8 mouse cellular contexts compared by ENCODE assay signal in the genomic region with DNA sequence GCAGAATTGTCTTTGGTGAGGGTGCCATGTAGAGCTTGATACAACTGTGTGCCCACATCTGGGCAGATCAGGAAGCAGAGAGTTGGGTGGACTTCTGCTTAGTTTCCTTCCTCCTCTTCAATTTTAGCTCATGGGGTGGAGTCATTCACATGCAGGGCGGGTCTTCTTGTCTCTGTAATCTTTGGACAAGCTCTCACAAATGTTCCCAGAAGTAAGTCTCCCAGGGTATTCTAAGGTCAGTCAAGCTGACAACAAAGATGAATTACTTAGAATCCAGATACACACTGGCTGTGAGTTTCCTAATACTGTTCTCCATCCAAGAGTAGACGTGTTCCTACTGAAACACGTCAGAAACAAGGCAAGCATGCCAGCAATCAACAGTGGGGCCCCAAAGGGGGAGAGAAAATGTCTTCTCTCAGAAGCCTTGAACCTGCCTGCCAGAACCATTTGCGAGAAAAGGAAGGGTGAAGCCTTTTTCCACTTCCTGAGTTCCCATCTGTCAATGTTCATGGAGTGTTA. TPM values are rescaled to one million over a fixed set of nuclear protein-coding genes. Genes with fewer than 3 reads are reported as not detected.
DNase-seq lines count a peak whose midpoint lies in the region.
"Had no signal": no experiment of that assay in that cellular context is flagged by ENCODE, and none has a peak within 500 bp of the region (broad histone marks: within the 10 kb centered on the region; RNA-seq: fewer than 3 reads in every experiment).

No protein-coding gene starts in this region.

- H3K36me3 ChIP-seq in forebrain, embryonic 10.5 days (replicated peaks): no peaks in the 10 kb centered on the region
- H3K36me3 ChIP-seq: limb, embryonic 12.5 days had no signal

- no peaks in the 10 kb centered on the region for H3K9me3 ChIP-seq in forebrain, embryonic 10.5 days
- H3K9me3 ChIP-seq: limb, embryonic 12.5 days had no signal

- 85% methylated on average over 4 of the region's 4 CpGs for WGBS in forebrain, embryonic 10.5 days

- H3K4me3 ChIP-seq in forebrain, embryonic 10.5 days: no peak overlapping the region
- H3K4me3 ChIP-seq: limb, embryonic 12.5 days had no signal

- no peaks in the 10 kb centered on the region for H3K4me1 ChIP-seq in forebrain, embryonic 10.5 days
- H3K4me1 ChIP-seq: limb, embryonic 12.5 days had no signal

- H3K27me3 ChIP-seq in forebrain, embryonic 10.5 days (ENCODE audit: poor library complexity, severe bottlenecking): no peaks in the 10 kb centered on the region
- H3K27me3 ChIP-seq: limb, embryonic 12.5 days had no signal

- intact Hi-C loops in left cerebral cortex, postnatal 10 days (cut with DNase I): loop anchor here (5.0 kb wide), 1 partner anchor 349 kb away; no protein-coding TSS in a partner anchor

- DNase-seq in adrenal gland, postnatal 14 days: peak; percentile 43
- DNase-seq in fibroblast of lung, adult 2 months (ENCODE audit: low read depth): peak; percentile 83
- peak; percentile 46 for DNase-seq in kidney, postnatal 14 days
- peak; percentile 6 to 13 for DNase-seq in monocyte, adult 2 months (ENCODE audit: low read depth in 1 of 2, low spot score in 2 of 2)
- no peak for DNase-seq in forebrain, embryonic 10.5 days (ENCODE audit: extremely low spot score, low spot score)
- DNase-seq in frontal cortex, postnatal 10 days (ENCODE audit: low spot score in 2 of 2): no peak
- DNase-seq in left cerebral cortex, postnatal 10 days (ENCODE audit: extremely low spot score in 1 of 2, low spot score in 2 of 2): no peak

- no peak overlapping the region for H3K27ac ChIP-seq in forebrain, embryonic 10.5 days
- H3K27ac ChIP-seq: limb, embryonic 12.5 days had no signal

RNA-seq across cellular contexts. Expression of a gene that starts 11.2 kb away (rescaled TPM):
- 7.4 and 15.6 TPM in 2 replicates for total RNA-seq in adrenal gland, postnatal 14 days (2021)
- polyA plus RNA-seq in forebrain, embryonic 10.5 days (2016; fragmentation: Nextera tagmentation; extraction: Ambion mirVana): 0.20 and 0.67 TPM in 2 replicates
- total RNA-seq in left cerebral cortex, postnatal 10 days (2021): under 1 TPM; 0.13 to 0.22 TPM

RNA-seq across cellular contexts. Expression of a gene that starts 57.8 kb away (rescaled TPM):
- total RNA-seq in adrenal gland, postnatal 14 days (2021): 33.2 and 40.4 TPM in 2 replicates
- polyA plus RNA-seq in forebrain, embryonic 10.5 days (2016; fragmentation: Nextera tagmentation; extraction: Ambion mirVana): 20.7 and 21.6 TPM in 2 replicates
- 10 to 100 TPM; 47.6 to 52.3 TPM for total RNA-seq in left cerebral cortex, postnatal 10 days (2021)

Comparison
In these comparisons a context has a peak if more than half of its experiments do, and no peak if none do; other contexts are left out.
1. DNase-seq: peak in adrenal gland, postnatal 14 days (single experiment), fibroblast of lung, adult 2 months (single experiment), kidney, postnatal 14 days (single experiment) and monocyte, adult 2 months (2 of 2); none in forebrain, embryonic 10.5 days (single experiment), frontal cortex, postnatal 10 days (0 of 2) and left cerebral cortex, postnatal 10 days (0 of 2).